Mouse (Mus musculus) embryonic facial prominence, embryonic 13.5 days (tissue): ENCODE data around the gene Vmn1r218. TPM values are rescaled to one million over a fixed set of nuclear protein-coding genes. Genes with fewer than 3 reads are reported as not detected.
"Not testable (repeated sequence)": the region's sequence is repeated elsewhere in the genome, so short reads cannot be mapped to it uniquely, and the experiment has no call there.

Experiments
- ATAC-seq: fragments of 200-750 bp; cut with Nextera tagmentation; 2 replicates; pipeline ENCODE4 v1.8.0; 2017; ENCODE audit warnings: low read depth; ENCODE audit not compliant: insufficient number of reproducible peaks, insufficient read depth, low FRiP score, low TSS enrichment
- H3K27ac ChIP-seq: fragments of 300-500 bp; sonication (generic); 2 replicates; pipeline ENCODE4 v1.5.1; 2015; ENCODE audit warnings: moderate library complexity, mild to moderate bottlenecking, inconsistent platforms
- H3K27me3 ChIP-seq: fragments of 300-500 bp; sonication (generic); 2 replicates; pipeline ENCODE4 v1.6.1; 2015; ENCODE audit warnings: mild to moderate bottlenecking, inconsistent platforms
- H3K36me3 ChIP-seq: fragments of 300-500 bp; sonication (generic); 2 replicates; pipeline ENCODE4 v1.6.1; 2015; ENCODE audit warnings: mild to moderate bottlenecking, inconsistent platforms
- H3K4me1 ChIP-seq: fragments of 300-500 bp; sonication (generic); 2 replicates; pipeline ENCODE4 v1.6.1; 2015; ENCODE audit warnings: inconsistent platforms
- H3K4me2 ChIP-seq: fragments of 300-500 bp; sonication (generic); 2 replicates; pipeline ENCODE4 v1.6.1; 2015; ENCODE audit warnings: moderate library complexity, mild to moderate bottlenecking, inconsistent platforms
- H3K4me3 ChIP-seq: fragments of 300-500 bp; sonication (generic); 2 replicates; pipeline ENCODE4 v1.5.1; 2015; ENCODE audit warnings: mild to moderate bottlenecking, inconsistent platforms
- H3K9ac ChIP-seq: fragments of 300-500 bp; sonication (generic); 2 replicates; pipeline ENCODE4 v1.6.1; 2015; ENCODE audit warnings: mild to moderate bottlenecking, inconsistent platforms
- H3K9me3 ChIP-seq: fragments of 300-500 bp; sonication (generic); 2 replicates; pipeline ENCODE4 v1.6.1; 2016; ENCODE audit warnings: inconsistent platforms
- WGBS: fragments of 180-500 bp; shearing (Covaris S2); methylation state at CpG from one replicate; pipeline ENCODE4 v1.1.7; 2015; ENCODE audit warnings: mixed read lengths; 5-methylcytosine and 5-hydroxymethylcytosine counted together
- polyA plus RNA-seq: library from polyadenylated mRNA; unstranded; fragments of >200 nt; fragmentation: Nextera tagmentation; extraction: Ambion mirVana; gene quantifications from 2 replicates; pipeline ENCODE4 v1.2.1, GENCODE M21; 2015

Vmn1r218 gene
- polyA plus RNA-seq = not detected in 2 replicates

GRCm38 (mm10) chr13:23133099-23133498, at the start of gene Vmn1r218:
Vmn1r218 (plus strand) TSS chr13:23133155.
- Histone ChIP-seq H3K27me3 (no peaks in the 10 kb centered on the region), H3K4me3 (no peak within 1 kb of the TSS), H3K27ac (no peak within 1 kb of the TSS), H3K9ac (no peak within 1 kb of the TSS), H3K4me2 (no peak within 1 kb of the TSS), H3K9me3 (no peaks in the 10 kb centered on the region), H3K36me3 (no peaks in the 10 kb centered on the region), H3K4me1 (no peaks in the 10 kb centered on the region)
- WGBS = 65% methylated on average over 3 of the region's 3 CpGs
- ATAC-seq = no peak

DNA sequence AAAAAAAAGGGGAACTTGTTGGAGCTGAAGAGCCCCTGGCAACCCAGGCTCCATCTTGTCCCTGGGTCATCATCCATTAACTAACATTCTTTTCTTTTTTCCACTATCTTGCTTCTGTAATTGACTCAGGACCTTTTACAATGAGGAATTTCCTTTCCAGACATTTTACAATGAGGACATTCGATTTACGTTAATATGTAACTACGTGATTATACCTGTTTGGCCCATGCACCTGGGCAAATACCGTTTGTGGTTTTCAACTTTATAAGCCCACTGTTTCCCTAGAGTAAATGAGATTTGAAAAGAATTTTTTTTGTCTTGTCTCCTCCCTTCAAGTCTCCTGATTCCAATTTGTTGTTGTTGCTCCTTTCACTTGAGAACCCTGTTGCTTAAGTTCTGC, 38.6 kb upstream of the Vmn1r218 start:
- H3K27ac ChIP-seq = no peak overlapping the region
- ATAC-seq = no peak
- H3K36me3 ChIP-seq = no peaks in the 10 kb centered on the region
- 88% methylated on average over 4 of the region's 4 CpGs for WGBS
- H3K9me3 ChIP-seq = no peaks in the 10 kb centered on the region
- no peak overlapping the region for H3K9ac ChIP-seq
- H3K27me3 ChIP-seq = no peaks in the 10 kb centered on the region
- no peaks in the 10 kb centered on the region for H3K4me1 ChIP-seq
- H3K4me2 ChIP-seq = no peak overlapping the region
- no peak overlapping the region for H3K4me3 ChIP-seq

DNA sequence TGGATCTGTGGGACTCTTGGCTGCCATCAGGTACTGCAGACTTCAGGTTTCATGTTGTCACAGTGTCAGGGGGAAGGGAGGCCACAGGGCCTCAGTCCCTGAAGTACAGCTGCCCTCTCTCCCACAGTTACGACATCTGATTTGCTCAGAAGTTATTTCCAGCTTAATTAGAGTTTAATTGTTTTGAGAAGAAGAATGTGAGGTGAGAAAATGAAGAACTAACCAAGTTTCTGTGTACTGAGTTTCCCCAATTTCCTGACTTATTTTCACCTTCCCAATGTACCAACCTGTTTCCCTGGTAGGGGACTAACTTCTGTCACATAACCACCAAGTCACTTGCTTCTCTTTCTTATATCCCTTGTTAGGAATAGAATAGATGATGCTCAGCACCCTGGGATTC, 14.8 kb upstream of the Vmn1r218 start, which contains the start of gene Vmn1r217:
Gene Vmn1r217 (minus strand): TSS at position 101 of the 400 bp plus-strand sequence.
- not testable (repeated sequence) for H3K4me2 ChIP-seq, ATAC-seq, H3K9me3 ChIP-seq, H3K27ac ChIP-seq, H3K27me3 ChIP-seq, H3K9ac ChIP-seq, H3K4me1 ChIP-seq, H3K36me3 ChIP-seq, H3K4me3 ChIP-seq
- 68% methylated on average over 1 of the region's 1 CpGs for WGBS

DNA sequence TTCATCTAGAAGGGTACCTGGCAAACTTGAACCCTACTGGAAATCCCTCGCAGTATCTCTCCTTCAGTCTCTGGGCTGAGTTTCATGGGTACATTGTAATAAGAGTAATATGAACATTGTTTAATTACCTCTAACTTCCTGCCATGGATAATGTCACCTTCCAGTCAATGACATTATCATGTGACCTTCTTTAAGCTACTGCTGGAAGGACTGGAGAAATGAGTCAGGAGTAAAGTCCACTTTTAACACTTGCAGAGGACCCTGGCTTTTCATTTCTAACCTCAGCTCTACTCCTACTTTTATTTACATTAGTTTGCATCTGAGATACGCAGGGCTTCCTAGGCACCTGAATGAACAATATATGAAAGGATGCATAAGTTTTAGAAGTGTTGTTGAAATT, 12.3 kb upstream of the Vmn1r218 start:
- Histone ChIP-seq H3K36me3 (no peaks in the 10 kb centered on the region), H3K4me2 (no peak overlapping the region), H3K4me1 (no peaks in the 10 kb centered on the region), H3K27ac (no peak overlapping the region), H3K9ac (no peak overlapping the region), H3K27me3 (no peaks in the 10 kb centered on the region), H3K4me3 (no peak overlapping the region), H3K9me3 (no peaks in the 10 kb centered on the region)
- 88% methylated on average over 2 of the region's 2 CpGs for WGBS
- no peak for ATAC-seq

DNA sequence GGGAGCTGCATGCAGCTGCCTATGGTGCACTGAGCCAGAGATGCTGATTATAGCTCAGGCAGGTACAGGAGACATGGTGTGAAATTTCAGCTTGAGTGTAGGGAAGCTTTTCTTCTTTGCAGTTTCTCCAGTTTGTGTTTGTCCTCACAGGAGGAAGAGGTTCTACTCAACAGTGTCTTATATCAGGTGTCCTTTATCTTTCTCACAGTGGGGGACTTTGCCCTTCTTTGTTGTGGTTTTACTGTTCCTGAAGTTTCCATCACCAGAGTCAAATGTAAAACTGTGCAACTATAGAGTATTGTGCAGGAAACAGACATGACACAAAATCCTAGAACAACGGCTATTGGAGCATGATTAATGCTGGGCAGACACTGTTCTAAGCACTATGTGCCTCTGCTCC, 546 bp downstream of the Vmn1r218 start:
- H3K27ac ChIP-seq = no peak overlapping the region
- H3K36me3 ChIP-seq = no peaks in the 10 kb centered on the region
- H3K4me3 ChIP-seq = no peak overlapping the region
- no peaks in the 10 kb centered on the region for H3K4me1 ChIP-seq
- no peak overlapping the region for H3K4me2 ChIP-seq
- H3K27me3 ChIP-seq = no peaks in the 10 kb centered on the region
- no peak overlapping the region for H3K9ac ChIP-seq
- WGBS = 65% methylated on average over 1 of the region's 1 CpGs
- H3K9me3 ChIP-seq = no peaks in the 10 kb centered on the region
- ATAC-seq = no peak

GRCm38 (mm10) chr13:23138880-23139279, 5.9 kb downstream of the Vmn1r218 start:
- no peak for ATAC-seq
- WGBS = 84% methylated on average over 2 of the region's 2 CpGs
- no peak overlapping the region for H3K27ac ChIP-seq

GRCm38 (mm10) chr13:23157848-23158247, 24.9 kb downstream of the Vmn1r218 start:
- ATAC-seq = no peak
- no peak overlapping the region for H3K4me3 ChIP-seq
- H3K36me3 ChIP-seq = no peaks in the 10 kb centered on the region
- H3K27ac ChIP-seq = no peak overlapping the region
- H3K9me3 ChIP-seq = no peaks in the 10 kb centered on the region
- no peaks in the 10 kb centered on the region for H3K27me3 ChIP-seq
- no peaks in the 10 kb centered on the region for H3K4me1 ChIP-seq
- 72% methylated on average over 3 of the region's 3 CpGs for WGBS
- no peak overlapping the region for H3K4me2 ChIP-seq
- no peak overlapping the region for H3K9ac ChIP-seq

More at GRCm38 (mm10) chr13:23138880-23139279, 5.9 kb downstream of the Vmn1r218 start:
- no peak overlapping the region for H3K9ac ChIP-seq
- H3K4me2 ChIP-seq = no peak overlapping the region
- H3K4me1 ChIP-seq = no peaks in the 10 kb centered on the region
- no peak overlapping the region for H3K4me3 ChIP-seq
- H3K9me3 ChIP-seq = no peaks in the 10 kb centered on the region
- no peaks in the 10 kb centered on the region for H3K36me3 ChIP-seq
- no peaks in the 10 kb centered on the region for H3K27me3 ChIP-seq

DNA sequence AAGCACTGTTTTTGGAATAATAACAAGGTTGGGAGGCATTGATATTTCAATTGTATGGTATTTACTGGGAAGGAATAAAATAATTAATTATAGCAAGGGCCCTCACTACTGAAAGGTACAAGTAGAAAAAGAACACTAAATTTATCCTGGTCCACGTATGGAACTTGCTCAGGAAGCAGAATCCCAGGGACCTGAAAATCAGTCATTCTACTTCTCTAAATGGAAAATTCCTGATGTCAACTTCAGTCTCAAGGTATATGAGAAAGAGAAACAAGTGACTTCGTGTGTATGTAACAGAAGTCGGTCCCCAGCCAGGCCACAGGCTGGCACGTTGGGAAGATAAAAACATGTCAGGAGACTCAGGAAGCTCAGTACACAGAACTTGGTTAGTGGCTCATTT, 26.1 kb downstream of the Vmn1r218 start, which contains the start of gene Vmn1r219:
Gene Vmn1r219 (plus strand): TSS at position 301 of the 400 bp plus-strand sequence.
- H3K9ac ChIP-seq = no peak within 1 kb of the TSS
- H3K4me1 ChIP-seq = no peaks in the 10 kb centered on the region
- no peak for ATAC-seq
- 79% methylated on average over 4 of the region's 4 CpGs for WGBS
- no peak within 1 kb of the TSS for H3K4me2 ChIP-seq
- no peak within 1 kb of the TSS for H3K27ac ChIP-seq
- H3K27me3 ChIP-seq = no peaks in the 10 kb centered on the region
- H3K4me3 ChIP-seq = no peak within 1 kb of the TSS
- H3K36me3 ChIP-seq = no peaks in the 10 kb centered on the region
- no peaks in the 10 kb centered on the region for H3K9me3 ChIP-seq

DNA sequence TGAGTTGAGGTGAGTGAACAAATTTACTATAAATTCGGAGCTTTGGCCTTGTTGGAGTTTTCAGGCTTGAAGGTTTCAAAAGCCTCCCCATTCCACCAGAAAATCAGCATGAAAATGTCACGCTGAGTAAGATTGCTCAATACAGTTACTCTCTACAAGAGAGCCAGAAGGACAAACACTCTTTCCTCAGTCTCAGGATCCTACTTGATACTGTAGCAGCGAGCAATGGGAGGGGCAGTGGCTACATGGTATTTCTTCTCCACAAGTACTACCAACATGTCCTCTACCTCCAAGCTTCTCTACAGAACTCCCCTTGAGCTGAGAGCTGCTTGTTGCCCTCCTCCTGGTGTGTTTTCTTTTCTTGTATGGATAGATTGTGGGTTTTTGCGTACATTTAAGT, 33.5 kb downstream of the Vmn1r218 start:
- H3K9ac ChIP-seq, H3K36me3 ChIP-seq, H3K4me1 ChIP-seq, H3K27me3 ChIP-seq, ATAC-seq, H3K4me2 ChIP-seq, H3K27ac ChIP-seq, H3K4me3 ChIP-seq, H3K9me3 ChIP-seq: not testable (repeated sequence)
- WGBS = 82% methylated on average over 4 of the region's 4 CpGs

DNA sequence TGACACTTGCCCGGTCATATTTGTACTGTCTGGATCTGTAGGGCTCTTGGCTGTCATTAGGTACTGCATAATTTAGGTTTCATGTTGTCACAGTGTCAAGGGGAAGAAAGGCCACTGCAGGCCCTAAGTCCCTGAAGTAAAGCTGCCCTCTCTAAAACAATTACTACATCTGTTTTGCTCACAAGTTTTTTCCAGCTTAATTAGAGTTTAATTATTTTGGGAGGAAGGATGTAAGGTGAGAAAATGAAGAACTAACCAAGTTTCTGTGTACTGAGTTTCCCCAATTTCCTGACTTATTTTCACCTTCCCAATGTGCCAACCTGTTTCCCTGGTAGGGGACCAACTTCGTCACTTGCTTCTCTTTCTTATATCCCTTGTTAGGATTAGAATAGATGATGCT, 54.9 kb downstream of the Vmn1r218 start, which contains the start of gene Vmn1r220:
Gene Vmn1r220 (minus strand): TSS at position 101 of the 400 bp plus-strand sequence.
- Histone ChIP-seq H3K36me3 (no peaks in the 10 kb centered on the region), H3K4me3 (no peak within 1 kb of the TSS), H3K9ac (no peak within 1 kb of the TSS), H3K27me3 (no peaks in the 10 kb centered on the region), H3K9me3 (no peaks in the 10 kb centered on the region), H3K27ac (no peak within 1 kb of the TSS), H3K4me1 (no peaks in the 10 kb centered on the region), H3K4me2 (no peak within 1 kb of the TSS)
- no peak for ATAC-seq
- WGBS = 88% methylated on average over 2 of the region's 2 CpGs
